ENCODE assay signal across 11 mouse cellular contexts in genomic region chr9:14904741-14905475, GRCm38 (mm10). TPM values are rescaled to one million over a fixed set of nuclear protein-coding genes. Genes with fewer than 3 reads are reported as not detected.
A peak's percentile ranks its signal among the peaks of the same experiment; 100 is the strongest.
DNase-seq lines count a peak whose midpoint lies in the region; ATAC-seq lines count a peak whose summit lies in the region.
"Had no signal": no experiment of that assay in that cellular context is flagged by ENCODE, and none has a peak within 500 bp of the region (broad histone marks: within the 10 kb centered on the region; RNA-seq: fewer than 3 reads in every experiment).

No protein-coding gene starts in this region.

- H3K4me3 ChIP-seq in megakaryocyte, embryonic 14.5 days (replicated peaks) = peak overlapping the region; percentile 38
- H3K4me3 ChIP-seq: limb, embryonic 15.5 days had no signal

- no peaks in the 10 kb centered on the region for H3K9me3 ChIP-seq in megakaryocyte, embryonic 14.5 days
- H3K9me3 ChIP-seq: limb, embryonic 15.5 days had no signal

- no peak for DNase-seq in frontal cortex, postnatal 14 days (ENCODE audit: low spot score in 2 of 2)
- peak; percentile 62 for DNase-seq in brain, adult 2 months (ENCODE audit: low read depth, low spot score)
- no peak for DNase-seq in urinary bladder, postnatal 25 days (ENCODE audit: low spot score)
- no peak for DNase-seq in neural tube, embryonic 10.5 days (ENCODE audit: extremely low spot score, low spot score)
- DNase-seq: kidney, postnatal 14 days had no signal

- ATAC-seq in frontal cortex, adult (ENCODE audit: low TSS enrichment) = peak; percentile 44
- no peak for ATAC-seq in megakaryocyte, adult 5-6 weeks (ENCODE audit: poor library complexity, severe bottlenecking)
- peak; percentile 20 for ATAC-seq in inflammation-experienced regulatory T-cells, adult 6 months

- peaks cover 42% of the 10 kb centered on the region for H3K4me1 ChIP-seq in megakaryocyte, embryonic 14.5 days

- H3K36me3 ChIP-seq in megakaryocyte, embryonic 14.5 days (replicated peaks; ENCODE audit: low read length) = no peaks in the 10 kb centered on the region
- H3K36me3 ChIP-seq: limb, embryonic 15.5 days had no signal

- peaks cover 39% of the 10 kb centered on the region for H3K27me3 ChIP-seq in megakaryocyte, embryonic 14.5 days (replicated peaks)
- H3K27me3 ChIP-seq: limb, embryonic 15.5 days had no signal

RNA-seq across cellular contexts. Expression of gene Izumo1r, which starts 1.2 kb away (rescaled TPM):
- polyA plus RNA-seq in megakaryocyte, embryonic 14.5 days (2012; ENCODE audit: insufficient read depth, low replicate concordance) = not detected in 2 replicates
- 0.50 TPM in 1 of 2 replicates, not detected in the other for total RNA-seq in megakaryocyte, adult 5-6 weeks (2015)
- 0.48 and 0.77 TPM in 2 replicates for total RNA-seq in megakaryocyte, adult 5-6 weeks (2017)
- 1,000 to 10,000 TPM in 2 of 3 experiments, 100 to 1,000 TPM in 1; 294 to 1,489 (median 1,424) TPM for polyA plus RNA-seq in inflammation-experienced regulatory T-cells, adult 6 months (2017; shearing (Covaris generic))
- polyA plus RNA-seq: stomach, embryonic 14.5 days had no signal

RNA-seq across cellular contexts. Expression of gene Gpr83, which starts 44.9 kb away (rescaled TPM):
- polyA plus RNA-seq in megakaryocyte, embryonic 14.5 days (2012; ENCODE audit: insufficient read depth, low replicate concordance) = not detected in 2 replicates
- total RNA-seq in megakaryocyte, adult 5-6 weeks (2015) = not detected in 2 replicates
- not detected in 2 replicates for total RNA-seq in megakaryocyte, adult 5-6 weeks (2017)
- 100 to 1,000 TPM in 1 of 3 experiments, 10 to 100 TPM in 1, 1 to 10 TPM in 1; 1.2 to 109 (median 83.0) TPM for polyA plus RNA-seq in inflammation-experienced regulatory T-cells, adult 6 months (2017; shearing (Covaris generic))

Comparison
In these comparisons a context has a peak if more than half of its experiments do, and no peak if none do; other contexts are left out.
1. RNA of gene Izumo1r, which starts 1.2 kb away (polyA plus RNA-seq): 294 to 1,489 TPM in inflammation-experienced regulatory T-cells, adult 6 months; not detected in megakaryocyte, embryonic 14.5 days; every median in the first group is over 100 times any median in the second.